ENCODE assay signal across 10 mouse cellular contexts in the genomic region with DNA sequence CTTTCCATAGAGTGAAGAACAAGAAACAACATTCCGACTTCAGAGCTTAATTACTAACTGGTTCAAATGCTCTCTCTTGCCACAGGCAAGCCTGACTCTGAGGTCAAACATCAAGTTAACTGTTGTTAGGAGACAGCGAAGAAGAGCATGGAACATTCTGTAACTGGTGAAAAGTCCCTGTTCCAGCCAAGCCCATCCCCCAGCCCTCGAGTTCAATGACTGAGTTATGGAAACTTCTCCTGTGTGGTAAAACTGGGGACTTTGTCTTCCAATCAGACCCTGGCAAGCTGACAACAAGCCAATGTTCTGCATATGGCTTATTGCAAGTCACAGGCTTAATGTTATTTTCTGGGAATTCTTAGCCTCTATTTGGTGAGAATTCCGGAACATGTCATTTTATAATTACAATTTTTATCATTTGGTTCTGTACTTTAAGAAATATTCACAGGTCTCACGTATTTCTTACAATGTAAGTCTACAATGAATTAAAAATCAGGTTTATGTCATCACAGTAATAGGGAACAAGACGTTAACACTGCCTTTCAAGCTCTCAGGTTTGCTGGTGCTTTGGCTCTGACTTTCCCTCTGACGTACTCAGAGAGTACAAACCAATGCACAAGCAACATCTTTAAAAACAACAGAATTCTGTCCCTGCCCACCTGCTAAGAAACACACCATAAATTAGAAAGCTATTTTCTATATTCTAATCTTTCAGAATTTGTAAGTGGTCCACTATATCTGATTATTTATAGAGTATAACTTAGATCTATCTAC. TPM values are rescaled to one million over a fixed set of nuclear protein-coding genes. Genes with fewer than 3 reads are reported as not detected.
DNase-seq lines count a peak whose midpoint lies in the region; ATAC-seq lines count a peak whose summit lies in the region.
"Had no signal": no experiment of that assay in that cellular context is flagged by ENCODE, and none has a peak within 500 bp of the region (broad histone marks: within the 10 kb centered on the region; RNA-seq: fewer than 3 reads in every experiment).

No protein-coding gene starts in this region.

- peak; percentile 17 to 46 for DNase-seq in cerebellum, postnatal 10 days
- DNase-seq in liver, embryonic 11.5 days (ENCODE audit: low spot score): no peak
- peak; percentile 95 for DNase-seq in kidney, adult 9 months
- DNase-seq in skeletal muscle tissue, adult 2 months (ENCODE audit: low read depth, low spot score): peak; percentile 63
- DNase-seq in adrenal gland, postnatal 25 days: no peak

- ATAC-seq in cerebellum, adult (ENCODE audit: insufficient number of reproducible peaks, low FRiP score, low TSS enrichment): no peak
- ATAC-seq in liver, embryonic 16.5 days (ENCODE audit: low read depth): peak; percentile 41; the same call in 1 of the 2 replicates
- no peak for ATAC-seq in liver, embryonic 11.5 days (replicated peaks; ENCODE audit: low FRiP score)
- ATAC-seq in megakaryocyte-erythroid progenitor cell, adult 5-6 weeks (replicated peaks; ENCODE audit: low FRiP score, low TSS enrichment, poor library complexity, severe bottlenecking): no peak

- no peaks in the 10 kb centered on the region; the same call in 1 of the 2 replicates for H3K36me3 ChIP-seq in liver, embryonic 16.5 days (ENCODE audit: control insufficient read depth, insufficient read depth)
- H3K36me3 ChIP-seq in liver, embryonic 11.5 days (ENCODE audit: control insufficient read depth, insufficient read depth, low read length): peaks cover 4% of the 10 kb centered on the region; the same call in 1 of the 2 replicates

- peaks cover 15% of the 10 kb centered on the region for H3K4me1 ChIP-seq in liver, embryonic 16.5 days (ENCODE audit: control insufficient read depth, low read depth, low read length)
- peaks cover 34% of the 10 kb centered on the region for H3K4me1 ChIP-seq in liver, embryonic 11.5 days (replicated peaks; ENCODE audit: control insufficient read depth, insufficient read depth, low read length)

- no peaks in the 10 kb centered on the region for H3K27me3 ChIP-seq in liver, embryonic 16.5 days (ENCODE audit: control insufficient read depth, insufficient read depth, low read depth, low read length)
- H3K27me3 ChIP-seq in liver, embryonic 11.5 days (replicated peaks; ENCODE audit: control insufficient read depth, insufficient read depth, low read length): no peaks in the 10 kb centered on the region
- H3K27me3 ChIP-seq: liver, embryonic 15.5 days had no signal

- H3K9ac ChIP-seq in liver, embryonic 16.5 days (ENCODE audit: low read depth, low read length): no peak overlapping the region
- H3K9ac ChIP-seq in liver, embryonic 11.5 days (ENCODE audit: low read depth, low read length): no peak overlapping the region
- H3K9ac ChIP-seq: liver, embryonic 15.5 days had no signal

- no peaks in the 10 kb centered on the region for H3K9me3 ChIP-seq in liver, embryonic 16.5 days (replicated peaks; ENCODE audit: control insufficient read depth, low read length)
- H3K9me3 ChIP-seq in liver, embryonic 11.5 days (ENCODE audit: control insufficient read depth, low read length): no peaks in the 10 kb centered on the region
- H3K9me3 ChIP-seq: liver, embryonic 15.5 days had no signal

- peak overlapping the region; percentile 46; the same call in 1 of the 2 replicates for H3K27ac ChIP-seq in liver, embryonic 16.5 days (ENCODE audit: low read length)
- no peak overlapping the region for H3K27ac ChIP-seq in liver, embryonic 11.5 days (ENCODE audit: low read depth, low read length)
- H3K27ac ChIP-seq: liver, embryonic 15.5 days had no signal

- WGBS in liver, embryonic 16.5 days (ENCODE audit: insufficient replicate concordance): 77% methylated on average over 7 of the region's 7 CpGs
- 78% methylated on average over 7 of the region's 7 CpGs for WGBS in liver, embryonic 11.5 days

- H3K4me3 ChIP-seq in liver, embryonic 16.5 days (ENCODE audit: low read depth, low read length): no peak overlapping the region
- no peak overlapping the region for H3K4me3 ChIP-seq in liver, embryonic 11.5 days (ENCODE audit: low read depth, low read length)
- H3K4me3 ChIP-seq: erythroblast, embryonic 14.5 days; liver, embryonic 15.5 days had no signal

- no peak overlapping the region for H3K4me2 ChIP-seq in liver, embryonic 16.5 days (ENCODE audit: low read depth, low read length)
- no peak overlapping the region for H3K4me2 ChIP-seq in liver, embryonic 11.5 days
- H3K4me2 ChIP-seq: liver, embryonic 15.5 days had no signal

RNA-seq across cellular contexts. Expression of a gene that starts 51.6 kb away (rescaled TPM):
- polyA plus RNA-seq in liver, embryonic 16.5 days (2015; fragmentation: Nextera tagmentation; extraction: Ambion mirVana): 8.8 TPM in 2 replicates
- 18.5 and 18.7 TPM in 2 replicates for polyA plus RNA-seq in liver, embryonic 11.5 days (2014; fragmentation: Nextera tagmentation; extraction: Ambion mirVana)
- total RNA-seq in megakaryocyte-erythroid progenitor cell, adult 5-6 weeks (2014; fragmentation: Nextera tagmentation): 17.5 and 20.8 TPM in 2 replicates
- total RNA-seq in megakaryocyte-erythroid progenitor cell, adult 5-6 weeks (2017): 13.7 and 20.5 TPM in 2 replicates
- total RNA-seq in adrenal gland, postnatal 25 days (2021): 8.5 and 10.5 TPM in 2 replicates

RNA-seq across cellular contexts. Expression of a gene that starts 51.8 kb away (rescaled TPM):
- polyA plus RNA-seq in liver, embryonic 16.5 days (2015; fragmentation: Nextera tagmentation; extraction: Ambion mirVana): 21.1 and 22.0 TPM in 2 replicates
- polyA plus RNA-seq in liver, embryonic 11.5 days (2014; fragmentation: Nextera tagmentation; extraction: Ambion mirVana): 48.4 and 50.9 TPM in 2 replicates
- 45.2 and 49.5 TPM in 2 replicates for total RNA-seq in megakaryocyte-erythroid progenitor cell, adult 5-6 weeks (2014; fragmentation: Nextera tagmentation)
- 45.4 and 52.7 TPM in 2 replicates for total RNA-seq in megakaryocyte-erythroid progenitor cell, adult 5-6 weeks (2017)
- total RNA-seq in adrenal gland, postnatal 25 days (2021): 41.3 and 44.1 TPM in 2 replicates

Comparison
In these comparisons a context has a peak if more than half of its experiments do, and no peak if none do; other contexts are left out.
1. DNase-seq: peak in cerebellum, postnatal 10 days (2 of 2), kidney, adult 9 months (single experiment) and skeletal muscle tissue, adult 2 months (single experiment); none in liver, embryonic 11.5 days (single experiment) and adrenal gland, postnatal 25 days (single experiment).